Mouse (Mus musculus) lung, postnatal 36 days (tissue): ENCODE results near the gene Rubcnl.

Experiments
- DNase-seq: peaks from one replicate; pipeline ENCODE4 v3.0.0; 2022; ENCODE audit warnings: mixed read lengths

The Rubcnl gene

GRCm38 (mm10) chr14:75015856-75016714 is at the start of gene Rubcnl:
Gene Rubcnl (plus strand): TSS chr14:75016027.
- DNase-seq = peak; percentile 84

DNA sequence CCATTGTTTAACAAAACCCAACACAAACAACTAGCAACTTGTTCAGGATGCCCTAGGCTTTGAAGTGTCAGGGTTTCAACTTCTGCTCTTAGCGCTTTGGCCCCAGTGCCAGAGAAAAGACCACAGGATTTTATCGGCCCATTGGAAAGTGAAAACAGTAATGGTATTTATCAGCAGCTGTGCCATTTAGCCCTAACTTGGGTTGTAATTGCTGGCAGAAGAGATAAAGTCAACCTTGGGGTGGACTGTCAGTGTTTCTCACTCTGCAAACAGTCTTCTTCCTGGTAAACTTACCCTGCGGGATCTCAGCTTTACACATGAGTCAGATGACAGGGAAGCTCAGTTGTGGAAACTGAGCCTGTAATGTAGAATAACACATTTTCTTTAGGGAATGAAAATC is 43.6 kb upstream of the Rubcnl start:
- no peak for DNase-seq

DNA sequence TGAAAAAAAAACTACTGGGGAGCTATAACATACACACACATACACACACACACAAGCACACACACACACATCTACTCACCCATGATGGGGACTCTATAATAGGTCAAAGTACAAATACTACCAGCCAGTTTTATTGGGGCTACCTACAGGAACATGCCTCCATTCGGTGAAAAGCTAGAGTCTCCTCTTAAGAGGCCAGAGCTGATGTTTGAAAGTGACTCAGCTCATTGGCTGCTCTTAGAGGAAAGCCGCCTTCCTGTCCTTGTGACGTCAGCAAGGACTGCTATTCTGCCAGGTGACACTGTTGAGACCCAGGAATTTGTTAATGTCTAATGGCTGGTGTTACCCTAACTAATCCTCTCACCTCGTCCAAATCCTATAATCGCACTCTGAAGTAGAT is 43.1 kb upstream of the Rubcnl start:
- no peak for DNase-seq

DNA sequence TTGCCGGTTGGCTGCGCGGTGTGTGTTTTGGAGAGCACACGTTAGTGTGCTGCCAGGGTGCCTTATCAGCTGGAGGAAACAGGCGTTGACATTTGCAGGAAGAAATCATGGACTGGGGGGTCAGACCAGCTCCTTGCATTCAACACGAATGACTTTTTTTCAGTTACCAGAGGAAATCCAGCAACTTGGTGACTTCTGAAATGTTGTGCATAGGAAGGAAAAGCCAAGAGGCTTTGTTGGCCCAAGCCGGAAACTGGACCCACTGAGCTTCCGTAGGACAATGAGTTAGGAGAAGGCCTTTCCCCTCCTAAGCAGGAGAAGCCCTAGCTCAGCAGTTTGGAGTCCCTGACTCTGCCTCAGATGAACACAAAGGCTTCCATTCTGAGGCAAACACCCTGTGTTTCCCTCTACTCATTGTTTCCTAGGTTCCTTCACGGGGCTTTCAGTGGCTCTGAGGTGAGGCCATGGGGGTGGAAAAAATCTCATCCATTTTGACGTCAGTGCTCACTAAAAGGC is 41.6 kb upstream of the Rubcnl start:
- peak; percentile 29 for DNase-seq

DNA sequence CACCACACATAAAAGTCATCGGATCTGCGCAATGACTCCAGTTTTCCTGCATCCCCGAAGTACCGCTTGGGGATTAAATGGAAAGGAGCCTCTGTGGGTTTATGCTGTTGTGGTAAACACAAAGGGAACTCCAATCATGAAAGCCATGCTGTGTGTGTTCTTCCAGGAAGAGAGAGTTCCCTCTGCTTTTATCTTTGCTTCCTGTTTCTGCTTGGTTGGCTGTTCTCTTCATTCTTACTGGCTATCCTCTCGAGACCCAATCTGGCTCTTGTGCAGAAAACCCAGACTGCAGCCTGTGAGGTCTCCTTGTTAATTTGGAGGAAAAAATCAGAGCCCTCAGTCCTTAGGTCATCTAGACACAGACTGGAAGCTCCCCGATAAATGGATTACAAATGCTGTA is 38.9 kb upstream of the Rubcnl start:
- no peak for DNase-seq

DNA sequence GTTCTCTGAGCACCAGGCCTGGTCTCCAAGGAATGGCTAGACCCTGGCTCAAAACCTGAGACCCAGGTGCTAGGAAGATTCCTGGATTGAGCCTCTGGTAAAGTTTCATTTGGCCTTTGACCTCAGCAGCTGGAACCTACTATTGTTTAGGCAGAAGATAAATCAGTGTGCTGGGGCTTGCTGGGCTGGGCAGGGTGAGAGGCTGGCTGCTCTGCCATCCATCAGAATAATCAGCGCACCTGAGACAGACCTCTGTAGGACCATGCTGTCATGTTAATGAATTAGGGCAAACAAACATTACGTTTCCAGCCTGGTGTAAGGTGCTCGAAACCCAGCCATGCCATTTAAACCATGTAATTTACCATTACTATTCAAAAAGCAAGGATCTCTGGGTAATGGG is 34.8 kb upstream of the Rubcnl start:
- DNase-seq = no peak

- no peak for DNase-seq
Measured at GRCm38 (mm10) chr14:74983079-74983478, 32.7 kb upstream of the Rubcnl start.

DNA sequence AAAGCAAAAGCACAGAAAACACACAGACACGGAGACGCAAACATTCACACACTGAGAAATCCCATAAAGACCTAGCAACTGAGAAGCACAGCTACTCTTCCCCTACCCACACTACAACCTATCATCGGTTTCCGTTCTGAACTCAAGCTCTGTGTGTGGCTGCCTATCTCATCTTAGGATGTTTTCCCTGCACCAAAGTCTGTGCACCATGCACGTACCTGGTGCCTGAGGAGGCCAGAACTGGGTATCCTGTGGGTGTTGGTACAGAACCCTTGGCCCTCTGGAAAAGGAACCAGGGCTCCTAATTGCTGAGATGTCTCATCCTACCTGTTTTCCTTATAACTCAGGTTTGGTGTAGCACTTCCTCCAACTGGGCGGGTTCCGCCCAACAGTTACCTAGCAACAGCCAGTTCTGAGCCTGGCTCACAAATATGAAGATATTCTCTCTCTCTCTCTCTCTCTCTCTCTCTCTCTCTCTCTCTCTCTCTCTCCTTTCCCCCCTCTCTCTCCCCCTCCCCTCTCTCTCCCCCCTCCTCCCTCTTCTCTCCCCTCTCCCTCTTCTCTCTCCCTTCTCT is 30.9 kb upstream of the Rubcnl start:
- DNase-seq = no peak

DNA sequence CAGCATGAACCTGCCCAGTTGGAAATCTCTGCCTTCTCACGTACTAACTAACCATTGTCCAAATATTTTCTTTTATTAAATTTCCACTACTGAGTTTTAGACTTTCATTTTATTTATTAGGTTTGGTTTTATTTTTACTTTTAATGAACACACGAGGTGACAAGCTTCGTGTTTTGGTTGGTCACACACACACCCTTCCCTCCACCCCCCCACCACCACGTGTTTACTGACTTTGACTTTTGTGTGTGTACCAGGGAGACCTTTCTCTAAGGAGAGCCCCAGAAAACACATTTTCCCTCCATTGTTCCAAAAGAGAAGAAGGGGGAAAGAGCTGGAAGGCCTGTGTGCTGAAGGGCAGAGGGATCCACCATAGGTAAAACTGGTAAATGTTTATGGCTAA is 30.2 kb upstream of the Rubcnl start:
- DNase-seq = no peak

DNA sequence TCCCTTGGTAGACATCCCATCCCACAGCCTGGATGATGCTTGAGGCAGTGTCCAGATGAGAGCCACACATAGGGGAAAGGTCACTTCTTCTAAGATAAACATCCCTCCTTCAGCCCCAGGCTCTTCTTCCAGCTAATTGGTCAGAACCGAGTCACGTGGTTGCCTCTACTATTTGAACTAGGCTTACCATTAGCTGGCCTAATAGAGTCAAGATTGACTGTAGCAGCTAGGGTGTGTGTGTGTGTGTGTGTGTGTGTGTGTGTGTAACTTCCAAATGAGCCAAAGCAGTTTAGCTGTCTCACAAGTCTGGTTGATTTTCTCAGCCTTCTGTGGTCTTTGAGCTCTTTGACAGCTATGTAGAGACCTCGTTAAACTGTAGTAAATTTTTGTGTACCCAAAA is 29.3 kb upstream of the Rubcnl start:
- DNase-seq = no peak

DNA sequence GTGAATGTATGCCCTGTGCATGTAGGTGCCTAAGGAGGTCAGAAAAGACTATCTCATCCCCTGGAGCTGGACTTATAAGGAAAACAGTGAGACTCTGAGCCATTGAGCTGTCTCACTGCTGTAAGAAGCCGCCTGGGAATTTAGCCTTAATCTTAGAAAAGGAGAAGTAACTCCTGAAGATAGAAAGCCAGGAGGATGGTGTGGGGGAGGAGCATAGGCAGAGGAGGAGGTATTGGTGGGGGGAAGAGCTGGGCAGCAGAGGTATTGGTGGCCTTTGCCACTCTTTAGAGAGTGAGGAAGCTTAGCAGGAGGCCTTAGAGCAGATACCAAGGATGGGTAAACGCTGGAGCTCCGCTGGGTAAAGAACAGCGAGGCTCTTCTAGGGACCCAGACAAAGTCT is 26.5 kb upstream of the Rubcnl start:
- DNase-seq = no peak

DNA sequence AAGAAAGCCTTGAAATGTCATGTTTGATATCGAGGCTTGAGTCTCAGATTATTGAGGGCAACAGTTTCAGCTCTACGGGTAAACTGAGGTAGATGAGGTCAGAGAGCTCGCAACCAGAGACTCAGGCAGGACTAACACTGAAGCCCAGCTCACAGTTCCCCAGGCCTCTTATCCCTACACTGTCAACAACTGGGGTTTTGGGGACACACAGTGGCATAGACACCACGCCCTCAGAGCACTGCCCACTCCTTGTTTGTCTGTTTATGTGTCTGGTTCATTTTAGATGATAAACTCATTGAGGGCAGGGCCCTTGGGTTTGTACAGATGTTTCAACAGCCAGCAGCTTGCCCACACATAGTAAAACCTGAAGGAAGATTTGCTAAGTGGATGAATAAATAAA is 25.9 kb upstream of the Rubcnl start:
- DNase-seq = no peak

- DNase-seq = peak; percentile 75
Measured at GRCm38 (mm10) chr14:74990504-74990903, 25.3 kb upstream of the Rubcnl start.

DNA sequence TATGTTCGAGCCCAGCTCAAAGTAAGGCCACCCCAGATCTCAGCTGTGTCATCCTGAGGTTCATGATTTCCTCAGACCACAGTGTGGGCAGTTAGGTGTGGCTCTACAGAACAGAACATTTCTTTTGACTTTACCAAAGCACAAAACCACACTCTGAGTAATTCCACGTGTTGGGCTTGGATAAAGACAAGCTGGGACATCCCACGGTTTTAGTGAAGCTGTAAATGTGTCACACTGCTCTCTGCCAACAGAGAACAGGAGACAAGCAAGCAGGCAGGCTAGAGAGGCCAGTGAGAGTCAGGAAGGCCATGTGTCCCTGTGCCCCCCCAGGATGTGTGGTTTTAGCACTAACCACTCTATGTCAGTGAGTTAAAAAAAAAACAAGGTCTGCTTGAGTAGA is 19.3 kb upstream of the Rubcnl start:
- no peak for DNase-seq

- no peak for DNase-seq
Measured at GRCm38 (mm10) chr14:74997041-74997440, 18.8 kb upstream of the Rubcnl start.

DNA sequence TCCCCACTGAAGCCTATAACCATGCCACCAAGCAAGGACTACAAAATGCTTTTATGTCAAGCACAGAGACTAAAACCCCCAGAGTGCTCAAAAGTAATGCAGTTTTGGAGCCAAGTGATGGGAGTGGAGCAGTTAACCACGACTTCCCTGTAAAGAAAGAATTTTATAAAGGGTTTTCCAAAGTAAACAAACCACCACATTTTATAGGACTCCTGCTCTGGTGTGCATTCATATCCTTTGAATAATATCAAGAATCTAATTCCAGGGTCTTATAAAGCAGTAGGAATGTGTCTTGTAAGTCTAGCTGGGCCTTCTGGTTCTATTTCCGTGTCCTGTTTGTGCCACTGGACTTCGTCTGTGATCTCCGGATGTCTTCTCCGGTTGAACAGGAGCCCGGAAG is 14.5 kb upstream of the Rubcnl start:
- DNase-seq = no peak

GRCm38 (mm10) chr14:75003356-75003755 is 12.5 kb upstream of the Rubcnl start:
- DNase-seq = peak; percentile 57

DNA sequence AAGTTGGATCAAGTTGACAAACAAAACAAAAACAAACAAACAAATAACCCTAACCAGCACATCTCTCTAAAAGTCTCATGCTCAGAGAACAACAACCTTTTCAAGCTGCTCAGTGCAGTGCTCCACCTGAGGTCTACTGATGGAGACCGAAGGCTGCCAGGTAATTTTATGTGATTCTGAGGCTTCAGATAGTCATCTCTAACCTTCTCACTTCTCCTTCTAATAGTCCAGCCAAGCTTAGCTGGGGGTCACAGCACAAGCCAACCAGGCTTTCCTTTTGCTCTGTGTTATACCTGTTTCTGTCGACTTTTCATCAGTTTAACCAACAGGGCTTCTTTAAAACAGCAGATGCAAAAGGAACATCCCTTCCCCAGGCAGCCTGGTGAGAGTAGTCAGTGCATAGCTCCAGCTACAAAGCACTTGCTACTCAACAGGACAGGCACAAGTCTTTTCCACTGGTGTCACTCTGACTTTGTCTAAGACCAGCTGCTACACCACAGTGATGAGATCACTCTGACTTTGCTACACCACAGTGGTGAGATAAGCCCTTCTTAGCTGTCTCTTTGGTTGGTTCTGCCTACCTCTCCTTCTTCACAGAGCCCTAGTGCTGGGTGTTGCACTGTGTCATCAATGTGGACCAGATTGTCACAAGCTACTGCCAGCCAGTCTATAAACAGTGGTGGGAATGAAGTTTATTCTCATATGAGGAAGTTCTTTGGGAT is 10.2 kb upstream of the Rubcnl start:
- DNase-seq = no peak

- no peak for DNase-seq
Measured at GRCm38 (mm10) chr14:75010346-75010745, 5.5 kb upstream of the Rubcnl start.

DNA sequence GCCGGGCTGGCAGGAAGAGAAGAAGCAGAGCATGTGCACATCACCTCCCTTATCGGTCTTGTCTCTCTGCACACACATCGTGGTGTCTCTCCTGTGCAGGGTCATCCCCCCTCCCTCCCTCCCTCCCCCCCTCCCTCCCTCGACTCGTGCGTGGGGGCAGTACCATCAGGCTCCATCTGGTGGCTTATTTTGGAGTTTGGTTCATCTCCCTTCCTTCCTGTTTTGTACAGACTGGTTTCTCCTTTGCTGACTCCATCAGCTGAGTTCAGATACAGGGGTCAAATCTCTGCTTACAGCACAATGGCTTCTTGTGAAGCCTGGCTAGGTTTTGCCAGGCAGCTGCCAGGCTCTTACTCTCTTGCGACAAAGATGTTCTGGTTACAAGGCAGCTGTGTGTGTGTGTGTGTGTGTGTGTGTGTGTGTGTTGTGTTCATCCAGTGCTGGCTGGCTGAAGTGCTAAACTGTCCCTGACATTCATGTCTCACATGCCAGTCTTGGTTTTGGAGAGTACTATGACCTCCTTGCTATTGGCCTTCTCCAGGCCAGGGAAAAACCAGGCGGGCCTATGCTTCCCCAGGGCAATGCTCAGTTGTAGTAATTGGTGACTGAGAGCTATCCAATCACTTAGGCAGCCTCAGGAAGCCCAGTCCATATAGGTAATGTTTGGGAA is 4.7 kb upstream of the Rubcnl start:
- peak; percentile 28 for DNase-seq

- DNase-seq = no peak
Measured at GRCm38 (mm10) chr14:75016715-75017020, 841 bp downstream of the Rubcnl start.

DNA sequence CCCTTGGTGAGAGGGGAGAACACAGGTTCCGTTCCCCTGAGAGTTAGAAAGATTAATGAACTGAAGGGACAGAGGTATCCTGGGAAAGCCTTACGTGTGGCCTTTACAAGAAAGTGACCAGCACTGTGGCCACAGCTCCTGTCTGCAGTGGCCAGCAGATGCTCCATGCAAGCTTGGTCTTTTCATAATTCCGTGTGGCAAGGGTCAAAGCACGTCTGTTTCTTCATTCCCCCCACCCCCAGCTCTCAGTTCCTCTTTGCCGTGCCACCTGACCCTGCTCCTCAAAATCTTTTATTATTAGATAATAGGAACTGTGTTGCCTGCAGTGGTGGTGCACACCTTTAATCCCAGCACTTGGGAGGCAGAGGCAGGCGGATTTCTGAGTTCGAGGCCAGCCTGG is 1.4 kb downstream of the Rubcnl start:
- peak; percentile 54 for DNase-seq
